Mouse (Mus musculus) forebrain, embryonic 13.5 days (tissue): ENCODE results near the gene Vps36. TPM values are rescaled to one million over a fixed set of nuclear protein-coding genes. Genes with fewer than 3 reads are reported as not detected.

Experiments used
- ATAC-seq: fragments of 200-750 bp; cut with Nextera tagmentation; 2 replicates; pipeline ENCODE4 v1.8.0; 2017
- H3K27ac ChIP-seq: fragments of 300-500 bp; sonication (generic); 2 replicates; pipeline ENCODE4 v1.5.1; 2015; ENCODE audit warnings: inconsistent platforms, mild to moderate bottlenecking, moderate library complexity
- H3K27me3 ChIP-seq: fragments of 300-500 bp; sonication (generic); 2 replicates; pipeline ENCODE4 v1.6.1; 2015; ENCODE audit warnings: mild to moderate bottlenecking, inconsistent platforms
- H3K36me3 ChIP-seq: fragments of 300-500 bp; sonication (generic); 2 replicates; pipeline ENCODE4 v1.6.1; 2015; ENCODE audit warnings: mild to moderate bottlenecking, inconsistent platforms; ENCODE audit not compliant: poor library complexity, severe bottlenecking
- H3K4me1 ChIP-seq: fragments of 300-500 bp; sonication (generic); 2 replicates; pipeline ENCODE4 v1.6.1; 2015; ENCODE audit warnings: inconsistent platforms
- H3K4me2 ChIP-seq: fragments of 300-500 bp; sonication (generic); 2 replicates; pipeline ENCODE4 v1.6.1; 2015; ENCODE audit warnings: inconsistent platforms, mild to moderate bottlenecking, moderate library complexity
- H3K4me3 ChIP-seq: fragments of 300-500 bp; sonication (generic); 2 replicates; pipeline ENCODE4 v1.5.1; 2015; ENCODE audit warnings: mild to moderate bottlenecking, inconsistent platforms
- H3K9ac ChIP-seq: fragments of 300-500 bp; sonication (generic); 2 replicates; pipeline ENCODE4 v1.6.1; 2015; ENCODE audit warnings: mild to moderate bottlenecking, inconsistent platforms
- H3K9me3 ChIP-seq: fragments of 300-500 bp; sonication (generic); replicated peaks from 2 replicates; pipeline ENCODE4 v1.6.1; 2016; ENCODE audit warnings: inconsistent platforms
- WGBS: fragments of 180-500 bp; shearing (Covaris S2); methylation state at CpG from one replicate; pipeline ENCODE4 v1.1.7; 2015; 5-methylcytosine and 5-hydroxymethylcytosine counted together
- polyA plus RNA-seq: library from polyadenylated mRNA; unstranded; fragments of >200 nt; fragmentation: Nextera tagmentation; extraction: Ambion mirVana; gene quantifications from 2 replicates; pipeline ENCODE4 v1.2.1, GENCODE M21; 2015

Vps36 gene
- polyA plus RNA-seq, 1 experiment from 2014 or later = 43.2 TPM

GRCm38 (mm10) chr8:22169167-22169566, 23.4 kb upstream of the Vps36 start:
- 88% methylated on average over 5 of the region's 5 CpGs for WGBS
- Histone ChIP-seq H3K9ac (no peak overlapping the region), H3K4me3 (no peak overlapping the region), H3K27ac (no peak overlapping the region), H3K36me3 (peaks cover 39% of the 10 kb centered on the region), H3K4me2 (no peak overlapping the region), H3K27me3 (no peaks in the 10 kb centered on the region), H3K4me1 (peaks cover 10% of the 10 kb centered on the region; the same call in 1 of the 2 replicates), H3K9me3 (no peaks in the 10 kb centered on the region)
- ATAC-seq = no peak

- Histone ChIP-seq H3K4me2 (no peak overlapping the region), H3K4me3 (no peak overlapping the region), H3K9me3 (peaks cover 6% of the 10 kb centered on the region; the same call in 1 of the 2 replicates), H3K27me3 (no peaks in the 10 kb centered on the region), H3K9ac (no peak overlapping the region), H3K36me3 (peaks cover 49% of the 10 kb centered on the region), H3K27ac (no peak overlapping the region), H3K4me1 (no peaks in the 10 kb centered on the region)
- WGBS = 98% methylated on average over 7 of the region's 7 CpGs
- no peak for ATAC-seq
Measured at GRCm38 (mm10) chr8:22175966-22176365, 16.6 kb upstream of the Vps36 start.

- Histone ChIP-seq H3K4me1 (peaks cover 12% of the 10 kb centered on the region), H3K9ac (peak overlapping the region; percentile 77), H3K9me3 (no peaks in the 10 kb centered on the region), H3K36me3 (no peaks in the 10 kb centered on the region), H3K4me2 (peak overlapping the region; percentile 68), H3K27ac (no peak overlapping the region), H3K4me3 (peak overlapping the region; percentile 75), H3K27me3 (no peaks in the 10 kb centered on the region)
- peak; percentile 50 for ATAC-seq
- WGBS = 0% methylated on average over 3 of the region's 3 CpGs
Measured at GRCm38 (mm10) chr8:22184884-22185283, 7.7 kb upstream of the Vps36 start.

GRCm38 (mm10) chr8:22185431-22186397, 6.9 kb upstream of the Vps36 start, which contains the start of gene Ckap2:
TSS of gene Ckap2 (minus strand) at chr8:22185819.
- peaks cover 12% of the 10 kb centered on the region for H3K4me1 ChIP-seq
- peak within 1 kb of the TSS; percentile 77 for H3K9ac ChIP-seq
- H3K9me3 ChIP-seq = no peaks in the 10 kb centered on the region
- H3K27me3 ChIP-seq = no peaks in the 10 kb centered on the region
- peak within 1 kb of the TSS; percentile 87 for H3K27ac ChIP-seq
- WGBS = 3% methylated on average over 63 of the region's 63 CpGs
- H3K4me2 ChIP-seq = peak within 1 kb of the TSS; percentile 68
- ATAC-seq = peak; percentile 98
- no peaks in the 10 kb centered on the region for H3K36me3 ChIP-seq
- H3K4me3 ChIP-seq = peak within 1 kb of the TSS; percentile 75

- Histone ChIP-seq H3K27ac (peak overlapping the region; percentile 96), H3K9me3 (no peaks in the 10 kb centered on the region), H3K4me1 (peaks cover 14% of the 10 kb centered on the region), H3K4me3 (peak overlapping the region; percentile 77), H3K4me2 (peak overlapping the region; percentile 74), H3K9ac (peak overlapping the region; percentile 93), H3K27me3 (no peaks in the 10 kb centered on the region), H3K36me3 (0 out of 2 replicates have a peak, but pooled peaks cover 7% of the 10 kb centered on the region)
- 15% methylated on average over 12 of the region's 12 CpGs for WGBS
- ATAC-seq = peak; percentile 36; the same call in 1 of the 2 replicates
Measured at GRCm38 (mm10) chr8:22193432-22194010, 912 bp downstream of the Vps36 start.

GRCm38 (mm10) chr8:22197914-22198313, 5.3 kb downstream of the Vps36 start:
- no peaks in the 10 kb centered on the region for H3K9me3 ChIP-seq
- H3K27me3 ChIP-seq = no peaks in the 10 kb centered on the region
- H3K4me3 ChIP-seq = no peak overlapping the region
- WGBS = 95% methylated on average over 6 of the region's 6 CpGs
- H3K4me2 ChIP-seq = no peak overlapping the region
- H3K9ac ChIP-seq = no peak overlapping the region
- peaks cover 14% of the 10 kb centered on the region for H3K4me1 ChIP-seq
- H3K27ac ChIP-seq = no peak overlapping the region
- no peak for ATAC-seq
- H3K36me3 ChIP-seq = peaks cover 37% of the 10 kb centered on the region

GRCm38 (mm10) chr8:22199481-22199880, 6.9 kb downstream of the Vps36 start:
- Histone ChIP-seq H3K9me3 (no peaks in the 10 kb centered on the region), H3K36me3 (peaks cover 51% of the 10 kb centered on the region), H3K27ac (no peak overlapping the region), H3K9ac (no peak overlapping the region), H3K4me1 (peaks cover 4% of the 10 kb centered on the region), H3K27me3 (no peaks in the 10 kb centered on the region), H3K4me2 (no peak overlapping the region), H3K4me3 (no peak overlapping the region)
- no peak for ATAC-seq
- 97% methylated on average over 8 of the region's 8 CpGs for WGBS

- Histone ChIP-seq H3K36me3 (peaks cover 68% of the 10 kb centered on the region), H3K4me1 (no peaks in the 10 kb centered on the region), H3K9ac (no peak overlapping the region), H3K27me3 (no peaks in the 10 kb centered on the region), H3K4me2 (no peak overlapping the region), H3K27ac (no peak overlapping the region), H3K9me3 (no peaks in the 10 kb centered on the region), H3K4me3 (no peak overlapping the region)
- ATAC-seq = no peak
- WGBS = 87% methylated on average over 4 of the region's 4 CpGs
Measured at GRCm38 (mm10) chr8:22207535-22207934, 14.9 kb downstream of the Vps36 start.

GRCm38 (mm10) chr8:22209012-22209411, 16.4 kb downstream of the Vps36 start:
- H3K36me3 ChIP-seq = peaks cover 61% of the 10 kb centered on the region

GRCm38 (mm10) chr8:22214826-22215225, 22.2 kb downstream of the Vps36 start:
- no peak overlapping the region for H3K4me2 ChIP-seq
- H3K27me3 ChIP-seq = no peaks in the 10 kb centered on the region
- H3K9me3 ChIP-seq = no peaks in the 10 kb centered on the region
- no peaks in the 10 kb centered on the region for H3K4me1 ChIP-seq
- no peak overlapping the region for H3K27ac ChIP-seq
- ATAC-seq = no peak
- no peak overlapping the region for H3K4me3 ChIP-seq
- no peak overlapping the region for H3K9ac ChIP-seq
- peaks cover 73% of the 10 kb centered on the region for H3K36me3 ChIP-seq
- WGBS = 96% methylated on average over 10 of the region's 10 CpGs

More at GRCm38 (mm10) chr8:22209012-22209411, 16.4 kb downstream of the Vps36 start:
- ATAC-seq = no peak
- Histone ChIP-seq H3K9me3 (no peaks in the 10 kb centered on the region), H3K4me3 (no peak overlapping the region), H3K9ac (no peak overlapping the region), H3K4me1 (no peaks in the 10 kb centered on the region), H3K27ac (no peak overlapping the region), H3K27me3 (no peaks in the 10 kb centered on the region), H3K4me2 (no peak overlapping the region)
- 59% methylated on average over 5 of the region's 5 CpGs for WGBS

- no peak overlapping the region for H3K9ac ChIP-seq
- peaks cover 19% of the 10 kb centered on the region for H3K36me3 ChIP-seq
- no peak overlapping the region for H3K4me3 ChIP-seq
- peaks cover 9% of the 10 kb centered on the region for H3K4me1 ChIP-seq
- no peak for ATAC-seq
- H3K27me3 ChIP-seq = peaks cover 22% of the 10 kb centered on the region; the same call in 1 of the 2 replicates
- H3K27ac ChIP-seq = no peak overlapping the region
- peaks cover 7% of the 10 kb centered on the region; the same call in 1 of the 2 replicates for H3K9me3 ChIP-seq
- 63% methylated on average over 8 of the region's 8 CpGs for WGBS
- H3K4me2 ChIP-seq = no peak overlapping the region
Measured at GRCm38 (mm10) chr8:22226361-22226760, 33.8 kb downstream of the Vps36 start.
